In genomic region chr4:120886811-120887210, GRCm38 (mm10) we compare ENCODE assay signal across 22 mouse cellular contexts.
"Had no signal": no experiment of that assay in that cellular context is flagged by ENCODE, and none has a peak within 500 bp of the region (broad histone marks: within the 10 kb centered on the region; RNA-seq: fewer than 3 reads in every experiment).

No protein-coding gene starts in this region.

- H3K9me3 ChIP-seq: heart, embryonic 13.5 days; heart, embryonic 15.5 days; hindbrain, embryonic 13.5 days; hindbrain, embryonic 15.5 days; kidney, embryonic 15.5 days; limb, embryonic 13.5 days; limb, embryonic 15.5 days; liver, embryonic 12.5 days had no signal

- H3K36me3 ChIP-seq: heart, embryonic 13.5 days; heart, embryonic 15.5 days; hindbrain, embryonic 13.5 days; hindbrain, embryonic 15.5 days; kidney, embryonic 15.5 days; limb, embryonic 13.5 days; limb, embryonic 15.5 days; liver, embryonic 12.5 days had no signal

- H3K4me3 ChIP-seq: heart, embryonic 13.5 days; heart, embryonic 15.5 days; hindbrain, embryonic 13.5 days; hindbrain, embryonic 15.5 days; kidney, embryonic 15.5 days; limb, embryonic 13.5 days; limb, embryonic 15.5 days; liver, embryonic 12.5 days had no signal

- DNase-seq: gastrocnemius, postnatal 14 days; gastrocnemius, postnatal 36 days; heart, adult 18-20 months; heart, postnatal 14 days; heart, postnatal 36 days; kidney, adult 11 months; kidney, postnatal 14 days; layer of hippocampus, adult 9-11 months; layer of hippocampus, postnatal 36 days; left cerebral cortex, postnatal 4 days had no signal

- H3K27me3 ChIP-seq: hindbrain, embryonic 15.5 days; kidney, embryonic 15.5 days; limb, embryonic 13.5 days; limb, embryonic 15.5 days had no signal

- ATAC-seq: hindbrain, postnatal 0 days; intestine, embryonic 16.5 days; liver, embryonic 12.5 days had no signal

- H3K27ac ChIP-seq: heart, embryonic 13.5 days; hindbrain, embryonic 13.5 days; hindbrain, embryonic 15.5 days; hindbrain, postnatal 0 days; kidney, embryonic 15.5 days; kidney, postnatal 0 days; limb, embryonic 13.5 days; limb, embryonic 15.5 days; liver, embryonic 12.5 days; liver, embryonic 14.5 days had no signal
